Mouse (Mus musculus) T-helper 2 cell (primary cell): Measurements from ENCODE around the gene Nebl.

Experiments
- in situ Hi-C: fragments of 300-600 bp; cut with MboI, MseI; formaldehyde crosslinking; loops from one replicate; pipeline ENCODE4 v1.15.1; 2025; ENCODE audit warnings: high pct_unique_total_duplicates

Nebl gene

GRCm38 (mm10) chr2:17730957-17731830 is at the start of gene Nebl:
Gene Nebl, minus strand, starts transcription at chr2:17731464.
- in situ Hi-C loops: no loop called here

GRCm38 (mm10) chr2:17770246-17770825 is 39.1 kb upstream of the Nebl start:
- in situ Hi-C loops: no loop called here

- in situ Hi-C loops: no loop called here
These were observed 38.0 kb upstream of the Nebl start for GRCm38 (mm10) chr2:17769242-17769755.

GRCm38 (mm10) chr2:17756271-17756670 is 25.0 kb upstream of the Nebl start:
- in situ Hi-C loops: no loop called here

- in situ Hi-C loops: no loop called here
These were observed 10.9 kb upstream of the Nebl start for GRCm38 (mm10) chr2:17742051-17742763.

GRCm38 (mm10) chr2:17741555-17741954 is 10.3 kb upstream of the Nebl start:
- in situ Hi-C loops: no loop called here

GRCm38 (mm10) chr2:17740454-17740853 is 9.2 kb upstream of the Nebl start:
- in situ Hi-C loops: no loop called here

GRCm38 (mm10) chr2:17732210-17732609 is 946 bp upstream of the Nebl start:
- in situ Hi-C loops: no loop called here

- in situ Hi-C loops: no loop called here
These were observed 552 bp upstream of the Nebl start for GRCm38 (mm10) chr2:17731831-17732200.

GRCm38 (mm10) chr2:17730648-17730956 is 662 bp downstream of the Nebl start:
- in situ Hi-C loops: no loop called here

- in situ Hi-C loops: no loop called here
These were observed 1.3 kb downstream of the Nebl start for GRCm38 (mm10) chr2:17729770-17730647.

- in situ Hi-C loops: no loop called here
These were observed 6.9 kb downstream of the Nebl start for GRCm38 (mm10) chr2:17724405-17724804.

- in situ Hi-C loops: no loop called here
These were observed 7.8 kb downstream of the Nebl start for GRCm38 (mm10) chr2:17723268-17724019.

- in situ Hi-C loops: no loop called here
These were observed 10.0 kb downstream of the Nebl start for GRCm38 (mm10) chr2:17721177-17721715.

GRCm38 (mm10) chr2:17718281-17718680 is 13.0 kb downstream of the Nebl start:
- in situ Hi-C loops: loop anchor here (10.0 kb wide), 1 partner anchor 857 kb away; no protein-coding TSS in a partner anchor

GRCm38 (mm10) chr2:17717200-17717599 is 14.1 kb downstream of the Nebl start:
- in situ Hi-C loops: loop anchor here (10.0 kb wide), 1 partner anchor 858 kb away; no protein-coding TSS in a partner anchor

- in situ Hi-C loops: loop anchor here (10.0 kb wide), 1 partner anchor 860 kb away; no protein-coding TSS in a partner anchor
These were observed 16.0 kb downstream of the Nebl start for GRCm38 (mm10) chr2:17715149-17715767.

- in situ Hi-C loops: loop anchor here (10.0 kb wide), 1 partner anchor 860 kb away; no protein-coding TSS in a partner anchor
These were observed 16.6 kb downstream of the Nebl start for GRCm38 (mm10) chr2:17714661-17715060.

GRCm38 (mm10) chr2:17714124-17714523 is 17.1 kb downstream of the Nebl start:
- in situ Hi-C loops: loop anchor here (10.0 kb wide), 1 partner anchor 861 kb away; no protein-coding TSS in a partner anchor
